Mouse (Mus musculus): ENCODE results near the gene Mgat5.

The Mgat5 gene

GRCm38 (mm10) chr1:127500219-127500618, 295.4 kb downstream of the Mgat5 start:
- DNase-seq (ENCODE audit: low spot score), result peak; percentile 88

- DNase-seq (ENCODE audit: low spot score), result no peak
Observed at GRCm38 (mm10) chr1:127500701-127501100, 295.9 kb downstream of the Mgat5 start.

- no peak for DNase-seq (ENCODE audit: low spot score)
Observed at GRCm38 (mm10) chr1:127507042-127507650, 302.3 kb downstream of the Mgat5 start.

- DNase-seq (ENCODE audit: low spot score), result no peak
Observed at GRCm38 (mm10) chr1:127508067-127508739, 303.4 kb downstream of the Mgat5 start.

DNA sequence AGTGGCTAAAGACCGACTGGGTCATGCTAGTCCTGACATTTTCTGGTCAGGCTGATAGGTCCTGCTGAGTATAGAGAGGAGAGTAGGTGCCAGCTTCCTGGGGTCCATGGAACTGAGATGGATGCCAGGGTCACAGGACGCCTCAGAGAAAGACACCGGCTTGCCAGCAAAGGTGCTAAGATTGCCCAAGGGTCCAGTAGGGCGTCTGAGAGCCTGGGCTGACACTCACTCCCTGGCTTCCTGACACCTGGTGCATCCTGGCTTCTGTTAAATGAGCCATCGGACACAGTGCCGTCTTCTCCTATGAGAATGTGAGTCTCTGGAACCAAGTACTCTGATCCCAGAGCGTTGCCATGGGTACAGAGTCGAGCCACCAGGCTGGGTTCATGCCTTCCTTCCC, 304.1 kb downstream of the Mgat5 start:
- no peak for DNase-seq (ENCODE audit: low spot score)

DNA sequence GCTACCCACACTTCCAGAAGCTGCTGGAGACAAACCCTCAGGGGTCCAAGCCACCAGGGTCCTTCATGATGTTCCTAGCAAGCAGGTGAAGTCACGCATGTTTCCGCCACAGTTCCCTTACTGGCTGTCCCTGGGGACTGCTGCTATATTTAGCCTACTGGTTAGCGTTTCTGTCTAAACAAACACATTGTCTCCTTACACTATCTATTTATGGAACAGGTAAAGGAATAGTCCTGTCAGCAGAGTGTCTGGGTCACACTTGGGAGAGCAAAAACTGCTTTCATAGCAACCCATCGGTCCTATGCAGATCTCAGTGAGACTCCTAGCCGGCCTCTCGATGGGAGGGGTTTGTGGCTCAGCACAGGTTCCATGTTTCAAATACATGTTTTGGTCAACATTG, 306.5 kb downstream of the Mgat5 start:
- no peak for DNase-seq (ENCODE audit: low spot score)

GRCm38 (mm10) chr1:127512709-127513108, 307.9 kb downstream of the Mgat5 start:
- DNase-seq (ENCODE audit: low spot score), result no peak

GRCm38 (mm10) chr1:127513140-127513539, 308.3 kb downstream of the Mgat5 start:
- no peak for DNase-seq (ENCODE audit: low spot score)

GRCm38 (mm10) chr1:127513664-127514063, 308.8 kb downstream of the Mgat5 start:
- no peak for DNase-seq (ENCODE audit: low spot score)

- no peak for DNase-seq (ENCODE audit: low spot score)
Observed at GRCm38 (mm10) chr1:127514479-127514878, 309.7 kb downstream of the Mgat5 start.

- no peak for DNase-seq (ENCODE audit: low spot score)
Observed at GRCm38 (mm10) chr1:127514888-127515287, 310.1 kb downstream of the Mgat5 start.

DNA sequence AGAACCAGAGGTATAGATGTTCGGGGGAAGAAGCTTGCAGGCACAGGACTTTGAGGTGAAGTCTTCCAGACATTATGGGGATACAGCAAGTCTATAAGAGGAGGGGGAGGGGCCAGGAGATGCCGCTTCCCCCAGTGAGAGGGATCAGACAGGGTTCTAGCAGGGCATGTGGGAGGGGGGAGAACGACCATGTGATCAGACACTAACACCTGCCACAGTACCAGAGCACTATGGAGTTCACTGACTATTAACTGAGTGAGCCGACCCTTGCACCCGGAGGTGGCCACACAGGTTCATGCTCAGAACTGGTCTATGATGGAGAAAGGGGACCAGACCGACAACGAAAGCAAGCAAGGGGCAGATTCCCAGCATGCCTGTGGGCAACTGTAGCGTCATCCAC, 318.5 kb downstream of the Mgat5 start:
- no peak for DNase-seq (ENCODE audit: low spot score)

DNA sequence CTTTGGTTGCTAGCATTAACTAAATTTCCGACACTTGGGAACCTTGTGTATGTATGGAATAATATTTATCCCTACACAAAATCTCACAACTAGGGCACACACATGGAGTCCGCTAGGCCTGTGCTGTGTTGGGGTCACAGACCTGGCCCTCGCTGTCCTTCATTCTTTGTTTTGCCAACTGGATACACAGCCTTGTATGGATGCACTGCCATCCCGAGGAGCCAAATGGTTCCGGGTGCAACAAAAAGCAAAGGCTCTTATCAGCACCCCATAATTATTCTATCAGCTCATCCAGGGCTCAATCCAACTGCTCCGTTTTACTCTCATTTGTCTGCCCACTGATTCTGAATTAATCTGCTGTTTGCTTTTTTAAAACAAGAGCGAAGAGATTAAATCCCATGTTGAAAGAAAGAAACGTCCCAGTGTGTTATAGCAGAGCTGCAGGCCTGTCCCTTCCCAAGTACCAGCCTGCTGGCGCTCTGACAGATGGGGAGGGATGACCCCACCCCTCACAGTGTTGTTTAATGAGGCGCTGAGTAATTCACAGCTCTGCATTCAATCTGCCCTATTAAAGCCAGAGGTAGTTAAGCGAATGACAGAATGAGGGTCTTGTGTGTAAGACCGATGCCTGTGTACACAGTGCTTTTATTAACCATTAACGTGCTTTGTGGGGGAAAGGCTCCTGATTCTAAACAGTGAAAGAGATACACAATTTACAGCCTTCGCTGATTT, 326.2 kb downstream of the Mgat5 start:
- peak; percentile 76 for DNase-seq (ENCODE audit: low spot score)

GRCm38 (mm10) chr1:127531723-127532122, 326.9 kb downstream of the Mgat5 start:
- DNase-seq (ENCODE audit: low spot score), result no peak

- no peak for DNase-seq (ENCODE audit: low spot score)
Observed at GRCm38 (mm10) chr1:127536448-127536847, 331.6 kb downstream of the Mgat5 start.

DNA sequence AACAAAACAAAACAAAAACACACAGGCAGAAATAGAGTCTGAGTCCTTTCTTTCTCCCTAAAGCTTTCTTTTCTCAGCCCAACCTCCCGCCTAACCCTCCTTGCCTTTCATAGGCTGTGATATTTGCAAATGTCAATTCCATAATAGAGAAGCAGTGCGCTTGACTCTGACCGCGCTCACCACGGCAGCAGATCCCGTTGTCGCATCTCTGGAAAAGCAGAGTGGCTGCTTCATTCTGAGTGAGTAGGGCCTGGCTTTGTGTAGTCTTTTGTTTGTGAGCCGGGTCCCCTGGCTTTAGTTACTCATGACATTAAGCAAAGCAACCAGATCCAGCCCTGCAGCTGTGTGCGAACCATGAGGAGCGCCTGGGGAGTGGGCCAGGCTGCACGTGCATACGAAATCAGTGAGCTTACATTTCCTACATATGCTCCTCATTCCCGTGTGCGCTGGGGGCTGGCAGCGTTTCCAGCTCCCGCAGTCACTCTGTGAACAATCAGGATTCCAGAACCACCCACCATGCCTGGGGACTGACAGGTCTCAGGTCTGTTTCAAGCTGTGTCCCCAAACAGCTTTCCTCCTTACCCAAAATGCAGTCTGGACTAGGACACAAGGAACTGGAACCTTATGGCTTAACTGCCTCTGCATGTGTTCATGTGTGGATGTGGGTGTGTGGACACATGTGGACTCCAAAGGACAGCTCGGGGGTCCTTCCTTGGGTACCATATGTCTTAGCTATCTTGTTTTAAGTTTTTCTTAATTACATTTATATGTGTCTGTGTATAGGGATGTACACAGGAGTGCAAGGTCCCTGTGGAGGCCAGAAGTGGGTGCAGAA, 332.6 kb downstream of the Mgat5 start:
- DNase-seq (ENCODE audit: low spot score), result peak; percentile 75
